In genomic region chr5:102009606-102010005, GRCm38 (mm10) we compare ENCODE assay signal across 16 mouse cellular contexts.
"Had no signal": no experiment of that assay in that cellular context is flagged by ENCODE, and none has a peak within 500 bp of the region (broad histone marks: within the 10 kb centered on the region; RNA-seq: fewer than 3 reads in every experiment).

No protein-coding gene starts in this region.

- H3K9me3 ChIP-seq: midbrain, embryonic 13.5 days; midbrain, embryonic 15.5 days; neural tube, embryonic 12.5 days; stomach, embryonic 15.5 days had no signal

- ATAC-seq: midbrain, embryonic 13.5 days; midbrain, embryonic 15.5 days had no signal

- H3K36me3 ChIP-seq: midbrain, embryonic 15.5 days had no signal

- H3K4me1 ChIP-seq: midbrain, embryonic 15.5 days; neural tube, embryonic 12.5 days; stomach, embryonic 15.5 days had no signal

- H3K4me2 ChIP-seq: lung, embryonic 14.5 days; midbrain, embryonic 11.5 days; midbrain, embryonic 13.5 days; midbrain, embryonic 15.5 days; neural tube, embryonic 12.5 days; stomach, embryonic 15.5 days had no signal

- H3K27ac ChIP-seq: macrophage; midbrain, embryonic 13.5 days; midbrain, embryonic 15.5 days; neural tube, embryonic 12.5 days; stomach, embryonic 15.5 days; stomach, postnatal 0 days had no signal

- DNase-seq: lung, adult 18-20 months; lung, embryonic 14.5 days; lung, postnatal 10 days; lung, postnatal 36 days; right cerebral cortex, postnatal 14 days; thymus, adult 2 months; thymus, postnatal 25 days; thymus, postnatal 4 days had no signal

- H3K9ac ChIP-seq: lung, embryonic 14.5 days; midbrain, embryonic 13.5 days; midbrain, embryonic 15.5 days; neural tube, embryonic 12.5 days; stomach, embryonic 15.5 days had no signal

- H3K4me3 ChIP-seq: megakaryocyte, embryonic 14.5 days; midbrain, embryonic 13.5 days; midbrain, embryonic 15.5 days; neural tube, embryonic 12.5 days; stomach, embryonic 15.5 days had no signal

- H3K27me3 ChIP-seq: megakaryocyte, embryonic 14.5 days; midbrain, embryonic 13.5 days; midbrain, embryonic 15.5 days; neural tube, embryonic 12.5 days; stomach, embryonic 15.5 days had no signal
